Mouse (Mus musculus) megakaryocyte, adult 5-6 weeks (primary cell): ENCODE measurements around the gene Saxo1. TPM values are rescaled to one million over a fixed set of nuclear protein-coding genes. Genes with fewer than 3 reads are reported as not detected.

Source experiments
- ATAC-seq: 2 replicates; pipeline ENCODE4 v1.8.0; 2016; ENCODE audit warnings: mild to moderate bottlenecking, inconsistent platforms; ENCODE audit not compliant: poor library complexity, severe bottlenecking
- total RNA-seq, 2 experiments: library from RNA; stranded (forward) in 1 of 2; stranded (reverse) in 1 of 2; fragments of 153-499, 151-499 nt in 1 of 2; fragments of 221-1000, 200-1000 nt in 1 of 2; gene quantifications; 2 replicates each; pipeline versions ENCODE4 v1.2.3 to v1.2.4; 2015 to 2017

Gene Saxo1
- total RNA-seq, 2 experiments from 2014 or later = not detected

- ATAC-seq = no peak
Measured at GRCm38 (mm10) chr4:86426549-86426948, 131.6 kb downstream of the Saxo1 start.

DNA sequence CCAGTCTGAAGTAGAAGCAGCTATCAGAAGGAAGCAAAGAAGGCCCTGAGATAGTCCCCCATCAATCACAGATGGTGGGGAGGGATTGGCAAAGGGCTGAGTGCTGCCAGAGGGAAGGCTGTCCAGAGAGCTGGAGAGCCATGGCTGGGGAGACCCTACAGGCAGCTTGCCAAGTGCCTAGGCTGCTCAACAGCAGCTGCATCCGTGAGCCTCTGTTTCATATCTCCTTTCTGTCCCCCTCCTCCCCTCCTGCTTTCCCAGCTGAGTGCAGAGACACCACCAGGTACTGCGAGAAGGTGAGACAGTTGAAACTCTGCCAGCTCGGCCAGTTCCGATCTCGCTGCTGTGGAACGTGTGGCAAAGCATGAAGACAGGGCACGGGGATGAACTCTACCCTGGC, 132.5 kb downstream of the Saxo1 start:
- ATAC-seq = no peak

DNA sequence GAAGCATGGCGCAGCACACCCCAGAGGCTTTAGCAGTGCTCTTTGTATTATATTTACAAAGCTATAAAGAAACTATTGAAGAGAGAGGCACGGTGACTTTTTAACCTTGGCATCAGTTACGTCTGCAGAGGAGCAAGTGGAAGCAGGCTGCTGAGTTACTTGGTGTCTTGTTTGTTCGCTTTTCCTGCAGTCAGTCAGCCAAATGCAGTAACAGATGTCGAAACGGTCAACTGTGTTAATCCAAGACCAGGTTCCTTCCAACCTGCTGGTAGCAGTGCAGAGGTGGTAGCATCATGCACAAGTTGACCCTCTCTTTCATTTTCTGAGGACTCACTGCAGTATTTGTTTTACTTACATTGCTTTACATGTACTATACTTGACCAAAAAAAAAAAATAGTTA, 135.5 kb downstream of the Saxo1 start:
- ATAC-seq = no peak

DNA sequence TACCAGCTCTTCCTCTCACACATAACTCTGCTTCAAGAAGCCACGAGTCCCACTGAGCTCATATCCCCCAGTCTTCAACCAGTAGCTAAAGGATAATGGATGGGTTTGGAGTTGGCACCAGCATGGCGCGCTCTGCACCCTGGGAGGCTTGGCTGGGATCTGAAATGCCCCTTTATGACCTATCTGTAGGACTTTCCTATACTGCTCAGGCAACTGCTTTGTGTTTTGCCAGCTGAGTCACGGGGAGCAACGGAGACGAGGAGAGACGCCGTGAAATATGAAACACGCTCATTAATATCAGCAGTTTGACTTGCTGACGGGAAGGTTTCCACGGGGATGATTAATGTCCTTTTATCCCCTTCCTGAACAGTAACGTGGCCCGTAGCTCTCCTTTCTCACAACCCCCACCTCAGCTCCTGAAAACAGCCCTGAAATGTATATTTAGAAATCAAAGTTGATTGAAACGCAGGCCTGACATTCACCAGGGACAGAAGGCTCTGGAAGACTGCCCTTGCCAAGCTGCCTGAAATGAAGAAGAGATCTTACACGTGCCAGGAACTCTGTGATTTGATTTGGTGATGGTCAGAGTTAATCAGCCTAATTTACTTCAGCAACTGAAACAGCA, 141.6 kb downstream of the Saxo1 start:
- no peak for ATAC-seq

GRCm38 (mm10) chr4:86413388-86413787, 144.7 kb downstream of the Saxo1 start:
- no peak for ATAC-seq

DNA sequence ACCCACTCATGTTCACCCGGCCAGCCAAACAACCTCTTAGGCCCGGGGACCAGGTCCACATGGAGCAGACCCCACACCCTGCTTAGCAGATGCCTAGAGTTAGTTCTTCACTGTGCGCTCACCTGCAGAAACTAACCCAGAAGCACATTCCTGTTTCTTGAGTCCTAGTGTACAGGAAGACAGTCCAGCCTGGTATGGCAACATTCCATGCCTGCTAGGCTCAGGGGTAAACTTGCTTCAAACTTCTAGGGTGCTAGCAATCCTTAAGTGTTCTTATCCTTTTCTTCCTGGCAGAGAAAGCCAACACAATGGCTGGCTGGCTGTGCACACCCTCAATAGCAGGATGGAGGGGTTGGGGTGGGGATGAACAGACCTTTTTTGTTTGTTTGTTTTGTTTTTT, 147.2 kb downstream of the Saxo1 start:
- no peak for ATAC-seq

- no peak for ATAC-seq
Measured at GRCm38 (mm10) chr4:86408421-86408820, 149.7 kb downstream of the Saxo1 start.

DNA sequence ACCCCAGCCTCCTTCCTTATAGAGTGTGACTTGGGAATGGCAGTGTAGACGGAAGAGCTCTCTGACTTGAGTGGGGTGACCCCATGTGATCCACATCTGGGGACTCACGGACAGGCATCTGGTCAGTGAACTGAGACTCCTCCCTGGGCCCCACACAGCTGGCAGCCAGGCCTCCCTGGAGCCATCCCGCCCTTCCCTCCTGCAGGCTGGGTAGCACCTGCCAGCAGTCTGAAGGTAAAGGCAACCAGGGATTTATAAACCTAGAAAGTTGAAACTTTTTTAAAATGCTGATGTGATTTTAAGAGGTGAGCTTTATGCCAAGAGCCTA, 151.0 kb downstream of the Saxo1 start:
- no peak for ATAC-seq

DNA sequence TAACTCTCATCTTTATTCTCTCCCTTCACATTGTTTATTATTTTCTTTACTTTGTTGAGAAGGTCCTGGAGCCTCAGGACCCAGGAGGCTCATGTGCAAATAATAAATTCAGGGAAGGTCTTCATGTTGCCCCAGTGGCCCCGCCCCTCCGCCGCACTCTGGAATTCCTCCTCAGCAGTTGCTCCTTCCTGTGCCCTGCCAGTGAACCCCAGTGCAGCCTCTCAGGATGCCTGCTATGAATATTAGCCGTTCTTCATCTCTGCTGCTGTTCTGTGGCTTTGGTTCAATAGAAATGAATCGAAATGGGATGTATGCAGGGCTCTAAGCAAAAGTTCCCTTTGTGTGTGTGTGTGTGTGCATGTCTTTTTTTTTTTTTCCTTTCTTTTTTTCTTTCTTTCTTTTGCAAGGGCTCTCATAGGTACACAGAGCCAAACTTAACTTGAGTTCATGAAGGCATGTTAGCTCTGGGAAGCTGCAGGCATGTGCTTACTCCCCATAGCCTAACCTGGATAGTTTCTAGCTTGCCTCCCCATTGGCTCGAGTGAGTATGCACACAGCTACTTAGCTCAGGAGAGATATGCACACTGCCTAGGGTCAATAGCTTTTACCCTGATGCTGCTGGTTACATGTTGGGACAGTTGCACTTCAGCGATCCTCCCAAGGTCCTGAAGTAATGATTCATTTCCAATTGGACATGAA, 151.5 kb downstream of the Saxo1 start:
- ATAC-seq = no peak

DNA sequence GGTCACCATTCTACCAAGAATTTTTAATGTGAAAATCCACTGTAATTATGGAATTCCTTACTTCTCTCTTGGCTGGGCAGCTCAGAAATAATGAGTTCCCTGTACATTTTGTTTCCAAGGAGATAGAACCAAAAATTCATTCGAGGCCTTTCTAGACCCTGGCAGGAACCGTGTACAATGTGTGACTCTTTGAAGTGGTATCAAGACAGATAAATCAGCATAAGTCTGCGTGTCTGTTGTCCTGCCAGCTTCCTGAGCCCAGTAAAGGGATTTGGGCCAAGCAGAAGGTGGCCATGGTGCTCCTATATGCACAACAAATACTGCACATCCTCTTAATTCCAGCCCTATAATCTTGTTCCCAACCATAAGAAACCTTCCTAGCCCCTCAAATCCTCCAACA, 157.0 kb downstream of the Saxo1 start:
- no peak for ATAC-seq

GRCm38 (mm10) chr4:86397470-86397869, 160.7 kb downstream of the Saxo1 start:
- no peak for ATAC-seq

- no peak for ATAC-seq
Measured at GRCm38 (mm10) chr4:86396672-86397288, 161.3 kb downstream of the Saxo1 start.

DNA sequence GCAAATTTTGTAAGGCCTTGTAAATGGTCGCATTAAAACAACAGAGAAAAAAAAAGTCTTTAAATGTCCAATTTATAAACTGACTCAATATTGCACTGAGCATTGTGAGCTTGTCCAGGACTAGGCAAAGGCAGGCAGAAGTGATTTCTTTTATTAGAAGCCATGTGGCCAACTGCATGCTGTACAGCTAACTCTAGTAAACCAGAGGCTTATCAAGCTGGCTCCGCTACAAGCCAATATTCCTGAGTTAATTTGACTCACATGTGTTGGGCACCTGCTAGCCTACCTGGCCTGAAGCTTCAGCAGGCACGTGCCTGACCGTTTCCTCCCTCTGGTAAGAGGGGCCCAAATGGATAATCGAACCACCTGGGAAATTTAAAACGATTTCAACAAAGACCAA, 162.5 kb downstream of the Saxo1 start:
- ATAC-seq = no peak

Other genes with a start within 250 kb of the Saxo1 start
- gene Rraga, start 17.3 kb upstream of the Saxo1 start, total RNA-seq (2015) = 42.4 and 49.4 TPM in 2 replicates
- 13.0 and 19.1 TPM in 2 replicates for gene Rraga, start 17.3 kb upstream of the Saxo1 start, total RNA-seq (2017)
- 11.8 and 13.7 TPM in 2 replicates for gene Haus6, start 53.7 kb upstream of the Saxo1 start, total RNA-seq (2015)
- gene Haus6, start 53.7 kb upstream of the Saxo1 start, total RNA-seq (2017) = 17.6 and 17.8 TPM in 2 replicates
- 124 and 127 TPM in 2 replicates for gene Plin2, start 111.7 kb upstream of the Saxo1 start, total RNA-seq (2015)
- 187 and 216 TPM in 2 replicates for gene Plin2, start 111.7 kb upstream of the Saxo1 start, total RNA-seq (2017)
- 23.1 and 24.1 TPM in 2 replicates for gene Dennd4c, start 190.2 kb upstream of the Saxo1 start, total RNA-seq (2015)
- gene Dennd4c, start 190.2 kb upstream of the Saxo1 start, total RNA-seq (2017) = 27.9 and 30.9 TPM in 2 replicates